Mouse (Mus musculus) E14TG2a.4 (cell line): Measurements from ENCODE around the gene Ybx2.

Source experiments
- CTCF ChIP-seq: conservative IDR thresholded peaks from 2 replicates; pipeline ENCODE4 v1.5.1; 2014; ENCODE audit warnings: low read length
- POU5F1 ChIP-seq: IDR thresholded peaks from 2 replicates; pipeline ENCODE4 v1.6.1; 2014; ENCODE audit warnings: low read length, borderline replicate concordance

DNA sequence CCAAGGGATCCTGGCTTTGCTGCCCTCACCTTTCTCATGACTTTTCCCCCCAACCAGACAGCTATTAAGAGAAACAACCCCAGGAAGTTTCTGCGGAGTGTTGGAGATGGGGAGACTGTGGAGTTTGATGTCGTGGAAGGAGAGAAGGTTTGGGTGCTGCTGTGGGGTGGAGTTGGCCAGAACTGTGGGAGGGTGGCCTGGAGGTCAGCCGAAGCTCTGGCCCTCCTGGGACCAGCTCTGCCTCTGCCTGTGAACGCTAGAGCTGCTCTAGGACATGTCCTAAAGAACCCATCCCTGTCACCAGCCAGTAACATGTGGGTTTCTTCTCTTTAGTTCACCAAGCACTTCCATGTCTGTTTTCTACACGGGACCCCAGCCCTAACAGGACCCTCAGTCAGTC, 3.6 kb downstream of the Ybx2 start:
- TF ChIP-seq CTCF (no peak), POU5F1 (no peak)
